ENCODE assay signal across 8 mouse cellular contexts in genomic region chr5:136929073-136929472, GRCm38 (mm10). TPM values are rescaled to one million over a fixed set of nuclear protein-coding genes. Genes with fewer than 3 reads are reported as not detected.
A peak's percentile ranks its signal among the peaks of the same experiment; 100 is the strongest.
DNase-seq lines count a peak whose midpoint lies in the region; ATAC-seq and TF ChIP-seq lines count a peak whose summit lies in the region.

No protein-coding gene starts in this region.

- peak; percentile 78 for ATAC-seq in embryonic facial prominence, embryonic 14.5 days (ENCODE audit: low read depth)
- peak; percentile 69 for ATAC-seq in limb, embryonic 13.5 days (ENCODE audit: low FRiP score, low read depth)
- peak; percentile 78 for ATAC-seq in midbrain, postnatal 0 days (ENCODE audit: low FRiP score)

- no peak overlapping the region for H3K4me3 ChIP-seq in bone marrow, adult 2 months (replicated peaks; ENCODE audit: control insufficient read depth, low read depth, low read length)
- no peak overlapping the region for H3K4me3 ChIP-seq in embryonic facial prominence, embryonic 14.5 days (ENCODE audit: low read depth, low read length)
- H3K4me3 ChIP-seq in heart, embryonic 10.5 days, result no peak overlapping the region
- no peak overlapping the region for H3K4me3 ChIP-seq in limb, embryonic 13.5 days
- no peak overlapping the region for H3K4me3 ChIP-seq in midbrain, postnatal 0 days (ENCODE audit: low read depth, low read length)

- peak; percentile 81 for TF ChIP-seq CTCF in bone marrow, adult 2 months (IDR thresholded peaks at IDR 0.05; ENCODE audit: control insufficient read depth, insufficient read depth, low read length)
- peak; percentile 97 for TF ChIP-seq CTCF in midbrain, postnatal 0 days (IDR thresholded peaks at IDR 0.05)

- DNase-seq in A20 (ENCODE audit: low read depth, low spot score), result peak; percentile 77
- DNase-seq in embryonic facial prominence, embryonic 14.5 days (ENCODE audit: low spot score), result peak; percentile 88
- DNase-seq in heart, embryonic 10.5 days (ENCODE audit: low spot score), result peak; percentile 91
- DNase-seq in kidney, adult 9 months, result peak; percentile 89
- peak; percentile 89 for DNase-seq in midbrain, postnatal 0 days (ENCODE audit: low spot score)
- peak; percentile 49 to 79 for DNase-seq in spleen, postnatal 14 days (ENCODE audit: low spot score in 2 of 2)

- H3K9ac ChIP-seq in embryonic facial prominence, embryonic 14.5 days (ENCODE audit: low read depth, low read length), result 0 out of 2 replicates have a peak overlapping the region, but pooled peaks have one; percentile 14
- peak overlapping the region; percentile 39 for H3K9ac ChIP-seq in limb, embryonic 13.5 days
- H3K9ac ChIP-seq in midbrain, postnatal 0 days (replicated peaks; ENCODE audit: low read length, poor library complexity, severe bottlenecking), result no peak overlapping the region

- H3K27me3 ChIP-seq in embryonic facial prominence, embryonic 14.5 days (replicated peaks; ENCODE audit: control insufficient read depth, insufficient read depth, low read length), result no peaks in the 10 kb centered on the region
- no peaks in the 10 kb centered on the region for H3K27me3 ChIP-seq in heart, embryonic 10.5 days (ENCODE audit: insufficient read depth, poor library complexity, severe bottlenecking)
- no peaks in the 10 kb centered on the region for H3K27me3 ChIP-seq in limb, embryonic 13.5 days
- H3K27me3 ChIP-seq in midbrain, postnatal 0 days (ENCODE audit: insufficient read depth, low read length), result no peaks in the 10 kb centered on the region

- H3K9me3 ChIP-seq in embryonic facial prominence, embryonic 14.5 days (ENCODE audit: control insufficient read depth, low read length), result no peaks in the 10 kb centered on the region
- H3K9me3 ChIP-seq in heart, embryonic 10.5 days, result no peaks in the 10 kb centered on the region
- H3K9me3 ChIP-seq in limb, embryonic 13.5 days, result no peaks in the 10 kb centered on the region
- H3K9me3 ChIP-seq in midbrain, postnatal 0 days (ENCODE audit: low read length), result no peaks in the 10 kb centered on the region

- no peak overlapping the region for H3K4me2 ChIP-seq in embryonic facial prominence, embryonic 14.5 days (ENCODE audit: low read depth, low read length)
- H3K4me2 ChIP-seq in limb, embryonic 13.5 days (replicated peaks), result no peak overlapping the region
- no peak overlapping the region for H3K4me2 ChIP-seq in midbrain, postnatal 0 days (ENCODE audit: low read depth, low read length, poor library complexity, severe bottlenecking)

- 27% methylated on average over 4 of the region's 4 CpGs for WGBS in bone marrow, adult 2 months
- WGBS in embryonic facial prominence, embryonic 14.5 days, result 16% methylated on average over 4 of the region's 4 CpGs
- 20% methylated on average over 4 of the region's 4 CpGs for WGBS in heart, embryonic 10.5 days
- 20% methylated on average over 4 of the region's 4 CpGs for WGBS in limb, embryonic 13.5 days
- 22% methylated on average over 4 of the region's 4 CpGs for WGBS in midbrain, postnatal 0 days

- no peak for TF ChIP-seq POLR2A in bone marrow, adult 2 months (IDR thresholded peaks at IDR 0.05; ENCODE audit: borderline replicate concordance, control insufficient read depth, low read depth, low read length)

- H3K36me3 ChIP-seq in embryonic facial prominence, embryonic 14.5 days (ENCODE audit: control insufficient read depth, insufficient read depth, low read length), result 0 out of 2 replicates have a peak, but pooled peaks cover 3% of the 10 kb centered on the region
- 0 out of 2 replicates have a peak, but pooled peaks cover 5% of the 10 kb centered on the region for H3K36me3 ChIP-seq in heart, embryonic 10.5 days
- H3K36me3 ChIP-seq in limb, embryonic 13.5 days, result peaks cover 18% of the 10 kb centered on the region
- H3K36me3 ChIP-seq in midbrain, postnatal 0 days (ENCODE audit: insufficient read depth, low read length), result peaks cover 2% of the 10 kb centered on the region

- no peaks in the 10 kb centered on the region for H3K4me1 ChIP-seq in bone marrow, adult 2 months (ENCODE audit: control insufficient read depth, insufficient read depth, low read length)
- H3K4me1 ChIP-seq in embryonic facial prominence, embryonic 14.5 days (ENCODE audit: control insufficient read depth, insufficient read depth, low read length), result no peaks in the 10 kb centered on the region
- peaks cover 4% of the 10 kb centered on the region; the same call in 1 of the 2 replicates for H3K4me1 ChIP-seq in heart, embryonic 10.5 days
- peaks cover 4% of the 10 kb centered on the region; the same call in 1 of the 2 replicates for H3K4me1 ChIP-seq in limb, embryonic 13.5 days
- H3K4me1 ChIP-seq in midbrain, postnatal 0 days (ENCODE audit: insufficient read depth, low read length), result peaks cover 3% of the 10 kb centered on the region; the same call in 1 of the 2 replicates

- H3K27ac ChIP-seq in bone marrow, adult 2 months (ENCODE audit: control insufficient read depth, insufficient read depth, low read depth, low read length, poor library complexity), result no peak overlapping the region
- no peak overlapping the region for H3K27ac ChIP-seq in embryonic facial prominence, embryonic 14.5 days (replicated peaks; ENCODE audit: low read depth, low read length)
- peak overlapping the region; percentile 62 for H3K27ac ChIP-seq in heart, embryonic 10.5 days
- H3K27ac ChIP-seq in limb, embryonic 13.5 days, result no peak overlapping the region
- peak overlapping the region; percentile 39; the same call in 1 of the 2 replicates for H3K27ac ChIP-seq in midbrain, postnatal 0 days (ENCODE audit: low read depth, low read length)

RNA-seq across cellular contexts. Expression of gene Ift22, which starts 21.1 kb away (rescaled TPM):
- polyA plus RNA-seq in bone marrow, adult 2 months (2011; ENCODE audit: insufficient read depth, insufficient read length, low replicate concordance, missing spikeins), result 1.7 and 10.7 TPM in 2 replicates
- 73.8 and 93.3 TPM in 2 replicates for polyA plus RNA-seq in embryonic facial prominence, embryonic 14.5 days (2014; fragmentation: Nextera tagmentation; extraction: Ambion mirVana)
- 42.4 and 54.5 TPM in 2 replicates for polyA plus RNA-seq in heart, embryonic 10.5 days (2016; fragmentation: Nextera tagmentation; extraction: Ambion mirVana)
- polyA plus RNA-seq in limb, embryonic 13.5 days (2015; fragmentation: Nextera tagmentation; extraction: Ambion mirVana), result 60.4 and 65.8 TPM in 2 replicates
- total RNA-seq in midbrain, postnatal 0 days (2014; rRNA removed), result 33.5 and 42.3 TPM in 2 replicates
- polyA plus RNA-seq in midbrain, postnatal 0 days (2015; fragmentation: Nextera tagmentation; extraction: Ambion mirVana), result 122 and 137 TPM in 2 replicates

RNA-seq across cellular contexts. Expression of gene Fis1, which starts 24.0 kb away (rescaled TPM):
- polyA plus RNA-seq in bone marrow, adult 2 months (2011; ENCODE audit: insufficient read depth, insufficient read length, low replicate concordance, missing spikeins), result 179 and 211 TPM in 2 replicates
- 266 and 270 TPM in 2 replicates for polyA plus RNA-seq in embryonic facial prominence, embryonic 14.5 days (2014; fragmentation: Nextera tagmentation; extraction: Ambion mirVana)
- 265 and 272 TPM in 2 replicates for polyA plus RNA-seq in heart, embryonic 10.5 days (2016; fragmentation: Nextera tagmentation; extraction: Ambion mirVana)
- polyA plus RNA-seq in limb, embryonic 13.5 days (2015; fragmentation: Nextera tagmentation; extraction: Ambion mirVana), result 263 and 274 TPM in 2 replicates
- total RNA-seq in midbrain, postnatal 0 days (2014; rRNA removed), result 217 and 246 TPM in 2 replicates
- polyA plus RNA-seq in midbrain, postnatal 0 days (2015; fragmentation: Nextera tagmentation; extraction: Ambion mirVana), result 391 and 425 TPM in 2 replicates

RNA-seq across cellular contexts. Expression of gene Cldn15, which starts 37.3 kb away (rescaled TPM):
- 14.6 and 31.1 TPM in 2 replicates for polyA plus RNA-seq in bone marrow, adult 2 months (2011; ENCODE audit: insufficient read depth, insufficient read length, low replicate concordance, missing spikeins)
- polyA plus RNA-seq in embryonic facial prominence, embryonic 14.5 days (2014; fragmentation: Nextera tagmentation; extraction: Ambion mirVana), result 0.77 and 0.97 TPM in 2 replicates
- polyA plus RNA-seq in heart, embryonic 10.5 days (2016; fragmentation: Nextera tagmentation; extraction: Ambion mirVana), result 0.50 and 0.69 TPM in 2 replicates
- 0.10 and 0.20 TPM in 2 replicates for polyA plus RNA-seq in limb, embryonic 13.5 days (2015; fragmentation: Nextera tagmentation; extraction: Ambion mirVana)
- total RNA-seq in midbrain, postnatal 0 days (2014; rRNA removed), result 0.38 and 0.52 TPM in 2 replicates
- polyA plus RNA-seq in midbrain, postnatal 0 days (2015; fragmentation: Nextera tagmentation; extraction: Ambion mirVana), result 0.07 and 0.32 TPM in 2 replicates

RNA-seq across cellular contexts. Expression of gene Col26a1, which starts 46.1 kb away (rescaled TPM):
- not detected in 2 replicates for polyA plus RNA-seq in bone marrow, adult 2 months (2011; ENCODE audit: insufficient read depth, insufficient read length, low replicate concordance, missing spikeins)
- polyA plus RNA-seq in embryonic facial prominence, embryonic 14.5 days (2014; fragmentation: Nextera tagmentation; extraction: Ambion mirVana), result 92.5 and 125 TPM in 2 replicates
- polyA plus RNA-seq in heart, embryonic 10.5 days (2016; fragmentation: Nextera tagmentation; extraction: Ambion mirVana), result 29.8 and 50.3 TPM in 2 replicates
- polyA plus RNA-seq in limb, embryonic 13.5 days (2015; fragmentation: Nextera tagmentation; extraction: Ambion mirVana), result 136 and 141 TPM in 2 replicates
- 61.9 and 65.1 TPM in 2 replicates for total RNA-seq in midbrain, postnatal 0 days (2014; rRNA removed)
- 35.5 and 35.7 TPM in 2 replicates for polyA plus RNA-seq in midbrain, postnatal 0 days (2015; fragmentation: Nextera tagmentation; extraction: Ambion mirVana)

RNA-seq across cellular contexts. Expression of gene Plod3, which starts 57.7 kb away (rescaled TPM):
- polyA plus RNA-seq in bone marrow, adult 2 months (2011; ENCODE audit: insufficient read depth, insufficient read length, low replicate concordance, missing spikeins), result 14.0 and 26.1 TPM in 2 replicates
- 51.1 and 62.2 TPM in 2 replicates for polyA plus RNA-seq in embryonic facial prominence, embryonic 14.5 days (2014; fragmentation: Nextera tagmentation; extraction: Ambion mirVana)
- polyA plus RNA-seq in heart, embryonic 10.5 days (2016; fragmentation: Nextera tagmentation; extraction: Ambion mirVana), result 44.4 and 50.7 TPM in 2 replicates
- polyA plus RNA-seq in limb, embryonic 13.5 days (2015; fragmentation: Nextera tagmentation; extraction: Ambion mirVana), result 63.1 and 65.1 TPM in 2 replicates
- total RNA-seq in midbrain, postnatal 0 days (2014; rRNA removed), result 44.5 and 68.1 TPM in 2 replicates
- 26.7 and 29.3 TPM in 2 replicates for polyA plus RNA-seq in midbrain, postnatal 0 days (2015; fragmentation: Nextera tagmentation; extraction: Ambion mirVana)

Comparison
In these comparisons a context has a peak if more than half of its experiments do, and no peak if none do; other contexts are left out.
1. H3K27ac ChIP-seq: peak in heart, embryonic 10.5 days (single experiment) and midbrain, postnatal 0 days (single experiment); none in bone marrow, adult 2 months (single experiment), embryonic facial prominence, embryonic 14.5 days (single experiment) and limb, embryonic 13.5 days (single experiment).
2. Peak in every context shown above with its lines, with median percentiles within 50 percentile points of each other: DNase-seq and ATAC-seq.